Mouse (Mus musculus): Measurements from ENCODE around the gene Wwox. TPM values are rescaled to one million over a fixed set of nuclear protein-coding genes. Genes with fewer than 3 reads are reported as not detected.

Wwox gene
- polyA plus RNA-seq, 1 experiment from 2014 or later = 10.4 TPM

- Histone ChIP-seq H3K4me2 (no peak overlapping the region; the same call in 1 of the 2 replicates), H3K4me3 (no peak overlapping the region), H3K36me3 (no peaks in the 10 kb centered on the region), H3K9me3 (replicated peaks) (no peaks in the 10 kb centered on the region), H3K27ac (ENCODE audit: poor library complexity, severe bottlenecking) (no peak overlapping the region), H3K4me1 (replicated peaks) (peaks cover 45% of the 10 kb centered on the region), H3K9ac (no peak overlapping the region), H3K27me3 (replicated peaks) (no peaks in the 10 kb centered on the region)
- WGBS = 72% methylated on average over 11 of the region's 11 CpGs
- ATAC-seq (ENCODE audit: insufficient number of reproducible peaks, low FRiP score) = no peak
Measured at GRCm38 (mm10) chr8:114882936-114883606, 443.6 kb downstream of the Wwox start.

- no peak overlapping the region for H3K9ac ChIP-seq
- no peak overlapping the region for H3K4me2 ChIP-seq
- H3K27ac ChIP-seq (ENCODE audit: poor library complexity, severe bottlenecking) = no peak overlapping the region
- ATAC-seq (ENCODE audit: insufficient number of reproducible peaks, low FRiP score) = no peak
- no peaks in the 10 kb centered on the region for H3K36me3 ChIP-seq
- H3K4me3 ChIP-seq = no peak overlapping the region
- no peaks in the 10 kb centered on the region for H3K9me3 ChIP-seq (replicated peaks)
- WGBS = 73% methylated on average over 9 of the region's 9 CpGs
- H3K27me3 ChIP-seq (replicated peaks) = no peaks in the 10 kb centered on the region
- H3K4me1 ChIP-seq (replicated peaks) = peaks cover 37% of the 10 kb centered on the region
Measured at GRCm38 (mm10) chr8:114883967-114884366, 444.5 kb downstream of the Wwox start.

- WGBS = 34% methylated on average over 18 of the region's 18 CpGs
- no peaks in the 10 kb centered on the region for H3K27me3 ChIP-seq (replicated peaks)
- no peaks in the 10 kb centered on the region for H3K36me3 ChIP-seq
- no peak overlapping the region for H3K4me3 ChIP-seq
- no peak overlapping the region for H3K9ac ChIP-seq
- no peak overlapping the region for H3K27ac ChIP-seq (ENCODE audit: poor library complexity, severe bottlenecking)
- H3K4me1 ChIP-seq (replicated peaks) = peaks cover 31% of the 10 kb centered on the region
- H3K9me3 ChIP-seq (replicated peaks) = no peaks in the 10 kb centered on the region
- ATAC-seq (ENCODE audit: insufficient number of reproducible peaks, low FRiP score) = no peak
- H3K4me2 ChIP-seq = no peak overlapping the region
Measured at GRCm38 (mm10) chr8:114885026-114885592, 445.7 kb downstream of the Wwox start.

GRCm38 (mm10) chr8:114888388-114888787, 448.9 kb downstream of the Wwox start:
- no peaks in the 10 kb centered on the region for H3K9me3 ChIP-seq (replicated peaks)
- 85% methylated on average over 3 of the region's 3 CpGs for WGBS
- no peak for ATAC-seq (ENCODE audit: insufficient number of reproducible peaks, low FRiP score)
- H3K4me1 ChIP-seq (replicated peaks) = peaks cover 10% of the 10 kb centered on the region; the same call in 1 of the 2 replicates
- H3K4me3 ChIP-seq = no peak overlapping the region
- no peak overlapping the region for H3K9ac ChIP-seq
- no peaks in the 10 kb centered on the region for H3K36me3 ChIP-seq
- no peak overlapping the region for H3K27ac ChIP-seq (ENCODE audit: poor library complexity, severe bottlenecking)
- H3K27me3 ChIP-seq (replicated peaks) = no peaks in the 10 kb centered on the region
- H3K4me2 ChIP-seq = no peak overlapping the region

- H3K9ac ChIP-seq = no peak overlapping the region
- 73% methylated on average over 16 of the region's 16 CpGs for whole genome bisulfite sequencing
- H3K27me3 ChIP-seq (replicated peaks) = no peaks in the 10 kb centered on the region
- no peak overlapping the region for H3K27ac ChIP-seq (ENCODE audit: poor library complexity, severe bottlenecking)
- H3K4me1 ChIP-seq (replicated peaks) = peaks cover 10% of the 10 kb centered on the region; the same call in 1 of the 2 replicates
- H3K36me3 ChIP-seq = no peaks in the 10 kb centered on the region
- H3K9me3 ChIP-seq (replicated peaks) = no peaks in the 10 kb centered on the region
- no peak overlapping the region for H3K4me2 ChIP-seq
- H3K4me3 ChIP-seq = no peak overlapping the region
- no peak for ATAC-seq (ENCODE audit: insufficient number of reproducible peaks, low FRiP score)
Measured at GRCm38 (mm10) chr8:114889578-114890374, 450.3 kb downstream of the Wwox start.

GRCm38 (mm10) chr8:114890478-114890877, 451.0 kb downstream of the Wwox start:
- Histone ChIP-seq H3K9me3 (replicated peaks) (no peaks in the 10 kb centered on the region), H3K27ac (ENCODE audit: poor library complexity, severe bottlenecking) (no peak overlapping the region), H3K4me3 (no peak overlapping the region), H3K9ac (no peak overlapping the region), H3K27me3 (replicated peaks) (no peaks in the 10 kb centered on the region), H3K4me1 (replicated peaks) (peaks cover 10% of the 10 kb centered on the region; the same call in 1 of the 2 replicates), H3K4me2 (no peak overlapping the region), H3K36me3 (no peaks in the 10 kb centered on the region)
- no peak for ATAC-seq (ENCODE audit: insufficient number of reproducible peaks, low FRiP score)
- 46% methylated on average over 5 of the region's 5 CpGs for WGBS

- no peak for ATAC-seq (ENCODE audit: insufficient number of reproducible peaks, low FRiP score)
- H3K4me1 ChIP-seq (replicated peaks) = peaks cover 10% of the 10 kb centered on the region; the same call in 1 of the 2 replicates
- no peak overlapping the region for H3K4me3 ChIP-seq
- H3K4me2 ChIP-seq = no peak overlapping the region
- 79% methylated on average over 4 of the region's 4 CpGs for WGBS
- H3K9me3 ChIP-seq (replicated peaks) = no peaks in the 10 kb centered on the region
- H3K27me3 ChIP-seq (replicated peaks) = no peaks in the 10 kb centered on the region
- no peaks in the 10 kb centered on the region for H3K36me3 ChIP-seq
- H3K27ac ChIP-seq (ENCODE audit: poor library complexity, severe bottlenecking) = no peak overlapping the region
- H3K9ac ChIP-seq = no peak overlapping the region
Measured at GRCm38 (mm10) chr8:114891252-114891651, 451.8 kb downstream of the Wwox start.

- Histone ChIP-seq H3K9ac (no peak overlapping the region), H3K4me1 (replicated peaks) (no peaks in the 10 kb centered on the region), H3K4me2 (no peak overlapping the region), H3K27ac (ENCODE audit: poor library complexity, severe bottlenecking) (no peak overlapping the region), H3K27me3 (replicated peaks) (no peaks in the 10 kb centered on the region), H3K4me3 (no peak overlapping the region), H3K9me3 (replicated peaks) (no peaks in the 10 kb centered on the region), H3K36me3 (no peaks in the 10 kb centered on the region)
- 83% methylated on average over 8 of the region's 8 CpGs for WGBS
- ATAC-seq (ENCODE audit: insufficient number of reproducible peaks, low FRiP score) = no peak
Measured at GRCm38 (mm10) chr8:114897432-114897831, 458.0 kb downstream of the Wwox start.

GRCm38 (mm10) chr8:114899157-114899556, 459.7 kb downstream of the Wwox start:
- H3K4me1 ChIP-seq (replicated peaks) = no peaks in the 10 kb centered on the region
- no peak overlapping the region for H3K27ac ChIP-seq (ENCODE audit: poor library complexity, severe bottlenecking)
- no peak overlapping the region for H3K9ac ChIP-seq
- H3K4me3 ChIP-seq = no peak overlapping the region
- 88% methylated on average over 12 of the region's 12 CpGs for WGBS
- no peaks in the 10 kb centered on the region for H3K9me3 ChIP-seq (replicated peaks)
- no peak for ATAC-seq (ENCODE audit: insufficient number of reproducible peaks, low FRiP score)
- no peak overlapping the region for H3K4me2 ChIP-seq
- no peaks in the 10 kb centered on the region for H3K27me3 ChIP-seq (replicated peaks)
- no peaks in the 10 kb centered on the region for H3K36me3 ChIP-seq

GRCm38 (mm10) chr8:114902584-114902983, 463.1 kb downstream of the Wwox start:
- Histone ChIP-seq H3K4me3 (no peak overlapping the region), H3K4me1 (replicated peaks) (no peaks in the 10 kb centered on the region), H3K9me3 (replicated peaks) (no peaks in the 10 kb centered on the region), H3K9ac (no peak overlapping the region), H3K4me2 (no peak overlapping the region), H3K27ac (ENCODE audit: poor library complexity, severe bottlenecking) (no peak overlapping the region), H3K36me3 (no peaks in the 10 kb centered on the region), H3K27me3 (replicated peaks) (no peaks in the 10 kb centered on the region)
- WGBS = 75% methylated on average over 5 of the region's 5 CpGs
- no peak for ATAC-seq (ENCODE audit: insufficient number of reproducible peaks, low FRiP score)

GRCm38 (mm10) chr8:114908086-114908485, 468.6 kb downstream of the Wwox start:
- ATAC-seq (ENCODE audit: insufficient number of reproducible peaks, low FRiP score) = no peak
- no peaks in the 10 kb centered on the region for H3K9me3 ChIP-seq (replicated peaks)
- H3K9ac ChIP-seq = no peak overlapping the region
- 93% methylated on average over 8 of the region's 8 CpGs for WGBS
- H3K4me3 ChIP-seq = no peak overlapping the region
- no peaks in the 10 kb centered on the region for H3K36me3 ChIP-seq
- H3K4me1 ChIP-seq (replicated peaks) = no peaks in the 10 kb centered on the region
- H3K4me2 ChIP-seq = no peak overlapping the region
- H3K27ac ChIP-seq (ENCODE audit: poor library complexity, severe bottlenecking) = no peak overlapping the region
- no peaks in the 10 kb centered on the region for H3K27me3 ChIP-seq (replicated peaks)
